Mouse (Mus musculus) myocyte (in vitro differentiated cells): ENCODE data around the gene Wbp1l.

Experiments
- CEBPB ChIP-seq: IDR thresholded peaks from 2 replicates; pipeline ENCODE4 v1.6.1; 2011; ENCODE audit warnings: mild to moderate bottlenecking, moderate library complexity; ENCODE audit not compliant: poor library complexity, insufficient read depth, severe bottlenecking
- E2F4 ChIP-seq: IDR thresholded peaks from one replicate; pipeline ENCODE4 v1.6.1; 2011; ENCODE audit warnings: mild to moderate bottlenecking, control low read depth, moderate library complexity; ENCODE audit not compliant: insufficient read depth
- MAX ChIP-seq: IDR thresholded peaks from one replicate; pipeline ENCODE4 v1.6.1; 2011; ENCODE audit warnings: low read depth, mild to moderate bottlenecking, control low read depth
- MYOD1 ChIP-seq, 3 experiments: IDR thresholded peaks; one replicate each; pipeline ENCODE4 v1.6.1; 2011; ENCODE audit warnings: control low read depth in 2 of 3, low read depth in 2 of 3, mild to moderate bottlenecking in 2 of 3, moderate library complexity in 1 of 3; ENCODE audit not compliant: insufficient read length in 2 of 3, control insufficient read depth in 1 of 3
- POLR2A ChIP-seq: IDR thresholded peaks from one replicate; pipeline ENCODE4 v1.6.1; 2011; ENCODE audit warnings: low read depth, mild to moderate bottlenecking, control low read depth, moderate library complexity; ENCODE audit not compliant: insufficient read length
- POLR2AphosphoS2 ChIP-seq: IDR thresholded peaks from one replicate; pipeline ENCODE4 v1.6.1; 2011; ENCODE audit warnings: low read depth, control low read depth; ENCODE audit not compliant: insufficient read length
- REST ChIP-seq: IDR thresholded peaks from one replicate; pipeline ENCODE4 v1.6.1; 2011; ENCODE audit warnings: mild to moderate bottlenecking, control low read depth, moderate library complexity; ENCODE audit not compliant: insufficient read depth, insufficient read length
- SRF ChIP-seq: IDR thresholded peaks from one replicate; pipeline ENCODE4 v1.6.1; 2011; ENCODE audit warnings: low read depth; ENCODE audit not compliant: control insufficient read depth, insufficient read length
- TCF12 ChIP-seq: IDR thresholded peaks from one replicate; pipeline ENCODE4 v1.6.1; 2011; ENCODE audit warnings: mild to moderate bottlenecking, control low read depth; ENCODE audit not compliant: poor library complexity, insufficient read depth, severe bottlenecking
- USF1 ChIP-seq: IDR thresholded peaks from one replicate; pipeline ENCODE4 v1.6.1; 2011; ENCODE audit warnings: low read depth, mild to moderate bottlenecking, control low read depth, moderate library complexity

GRCm38 (mm10) chr19:46701156-46701555, 102.3 kb downstream of the Wbp1l start:
- TF ChIP-seq POLR2A (no peak), CEBPB (no peak), E2F4 (no peak), TCF12 (no peak), MAX (no peak), POLR2AphosphoS2 (no peak), REST (no peak), USF1 (no peak), SRF (no peak), MYOD1 (IDR thresholded peaks at IDR 0.05; ENCODE audit: control insufficient read depth in 1 of 3, insufficient read length in 2 of 3, low read depth in 2 of 3) (no peak)
